Mouse (Mus musculus): ENCODE results near the gene Slc2a3. TPM values are rescaled to one million over a fixed set of nuclear protein-coding genes. Genes with fewer than 3 reads are reported as not detected.
A peak's percentile ranks its signal among the peaks of the same experiment; 100 is the strongest.
"Not testable (repeated sequence)": the region's sequence is repeated elsewhere in the genome, so short reads cannot be mapped to it uniquely, and the experiment has no call there.

Gene Slc2a3
- polyA plus RNA-seq, 1 experiment from 2014 or later = 57.0 TPM

DNA sequence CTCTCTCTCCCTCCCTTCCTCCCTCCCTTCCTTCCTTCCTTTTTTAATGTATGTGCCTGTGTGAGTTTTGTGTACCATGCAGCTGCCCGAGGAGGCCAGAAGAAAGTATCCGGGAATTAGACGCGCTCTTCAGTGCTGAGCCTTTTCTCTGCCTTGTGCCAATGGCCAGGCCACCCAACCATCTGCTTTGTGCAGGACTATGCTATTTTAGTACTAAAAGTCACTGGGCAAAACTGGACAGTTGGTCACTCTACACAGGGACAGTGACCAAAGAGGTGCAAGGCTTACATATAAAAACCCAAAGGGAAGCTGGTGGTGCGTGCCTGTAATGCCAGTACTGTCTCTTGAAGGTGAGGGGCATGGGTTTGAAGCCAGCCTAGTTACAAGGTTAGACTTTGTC, 33.2 kb downstream of the Slc2a3 start:
- Histone ChIP-seq H3K4me3 (ENCODE audit: low read length) (no peak overlapping the region), H3K9ac (ENCODE audit: low read depth, low read length) (no peak overlapping the region), H3K9me3 (ENCODE audit: control insufficient read depth, low read length) (no peaks in the 10 kb centered on the region), H3K27me3 (replicated peaks; ENCODE audit: control insufficient read depth, insufficient read depth, low read length) (no peaks in the 10 kb centered on the region), H3K36me3 (ENCODE audit: control insufficient read depth, insufficient read depth, low read length) (no peaks in the 10 kb centered on the region), H3K27ac (ENCODE audit: low read depth, low read length) (no peak overlapping the region), H3K4me2 (ENCODE audit: low read length) (no peak overlapping the region), H3K4me1 (ENCODE audit: control insufficient read depth, insufficient read depth, low read depth, low read length) (peaks cover 14% of the 10 kb centered on the region)
- WGBS = 57% methylated on average over 5 of the region's 5 CpGs
- no peak for ATAC-seq

DNA sequence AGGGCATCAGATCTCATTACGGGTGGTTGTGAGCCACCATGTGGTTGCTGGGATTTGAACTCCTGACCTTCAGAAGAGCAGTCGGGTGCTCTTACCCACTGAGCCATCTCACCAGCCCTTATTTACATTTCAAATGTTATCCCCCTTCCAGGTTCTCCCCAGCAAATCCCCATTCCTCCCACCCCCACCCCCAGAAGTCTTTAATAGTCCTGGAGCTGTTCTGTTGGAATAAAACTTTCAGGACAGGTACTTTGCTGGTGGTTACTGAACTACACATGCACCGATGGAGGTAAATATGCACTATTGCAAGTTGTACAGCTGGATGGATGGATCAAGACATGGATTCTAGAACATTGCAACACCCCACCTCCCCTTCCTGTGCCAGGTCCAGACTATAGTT, 34.4 kb downstream of the Slc2a3 start:
- H3K4me2 ChIP-seq (ENCODE audit: low read length); H3K9ac ChIP-seq (ENCODE audit: low read depth, low read length); H3K4me3 ChIP-seq (ENCODE audit: low read length); H3K27me3 ChIP-seq (replicated peaks; ENCODE audit: control insufficient read depth, insufficient read depth, low read length); H3K27ac ChIP-seq (ENCODE audit: low read depth, low read length); ATAC-seq; H3K9me3 ChIP-seq (ENCODE audit: control insufficient read depth, low read length); H3K36me3 ChIP-seq (ENCODE audit: control insufficient read depth, insufficient read depth, low read length): not testable (repeated sequence)
- 55% methylated on average over 3 of the region's 3 CpGs for WGBS
- H3K4me1 ChIP-seq (ENCODE audit: control insufficient read depth, insufficient read depth, low read depth, low read length) = peaks cover 14% of the 10 kb centered on the region

DNA sequence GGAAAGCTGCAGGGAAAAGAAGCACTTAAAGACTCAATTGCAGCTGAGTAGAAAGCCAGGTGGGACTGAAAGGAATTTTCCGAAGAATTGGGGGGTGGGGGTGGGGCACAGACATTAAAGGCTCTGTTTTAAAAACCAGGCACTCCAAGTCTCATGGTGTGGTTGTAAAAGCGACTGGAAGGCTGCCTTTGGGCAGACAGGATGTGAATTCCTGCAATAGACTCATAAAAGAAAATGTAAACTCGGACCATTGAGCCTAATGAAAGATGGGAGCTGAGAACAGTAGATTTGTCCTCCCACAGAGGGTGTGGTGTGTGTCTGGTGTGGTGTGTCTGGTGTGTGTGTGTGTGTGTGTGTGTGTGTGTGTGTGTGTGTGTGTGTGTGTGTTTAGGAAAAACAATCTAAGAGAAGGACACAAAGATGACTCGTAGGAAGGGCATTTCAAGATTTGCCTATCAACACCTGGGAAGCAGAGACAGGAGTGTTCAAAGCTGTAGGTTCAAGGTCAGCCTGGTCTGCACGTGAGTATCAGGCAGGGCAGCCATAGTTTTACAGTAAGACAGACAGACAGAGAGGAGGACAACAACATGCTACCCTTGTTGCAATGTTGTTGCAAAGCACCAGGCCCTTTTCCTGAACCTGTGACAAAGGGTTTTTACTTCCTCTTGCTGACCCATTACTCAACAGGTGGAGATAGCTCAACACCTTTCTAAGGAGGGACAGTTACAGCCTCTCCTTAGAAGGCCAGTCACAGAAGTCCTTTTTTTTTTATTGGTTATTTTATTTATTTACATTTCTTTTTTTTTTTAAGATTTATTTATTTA, 35.1 kb downstream of the Slc2a3 start:
- H3K9ac ChIP-seq (ENCODE audit: low read depth, low read length) = peak overlapping the region; percentile 54
- H3K4me1 ChIP-seq (ENCODE audit: control insufficient read depth, insufficient read depth, low read depth, low read length) = peaks cover 14% of the 10 kb centered on the region
- H3K27me3 ChIP-seq (replicated peaks; ENCODE audit: control insufficient read depth, insufficient read depth, low read length) = no peaks in the 10 kb centered on the region
- no peaks in the 10 kb centered on the region for H3K36me3 ChIP-seq (ENCODE audit: control insufficient read depth, insufficient read depth, low read length)
- H3K27ac ChIP-seq (ENCODE audit: low read depth, low read length) = peak overlapping the region; percentile 93
- peak overlapping the region; percentile 84 for H3K4me2 ChIP-seq (ENCODE audit: low read length)
- H3K9me3 ChIP-seq (ENCODE audit: control insufficient read depth, low read length) = no peaks in the 10 kb centered on the region
- no peak for ATAC-seq
- 16% methylated on average over 5 of the region's 5 CpGs for WGBS
- H3K4me3 ChIP-seq (ENCODE audit: low read length) = peak overlapping the region; percentile 56

DNA sequence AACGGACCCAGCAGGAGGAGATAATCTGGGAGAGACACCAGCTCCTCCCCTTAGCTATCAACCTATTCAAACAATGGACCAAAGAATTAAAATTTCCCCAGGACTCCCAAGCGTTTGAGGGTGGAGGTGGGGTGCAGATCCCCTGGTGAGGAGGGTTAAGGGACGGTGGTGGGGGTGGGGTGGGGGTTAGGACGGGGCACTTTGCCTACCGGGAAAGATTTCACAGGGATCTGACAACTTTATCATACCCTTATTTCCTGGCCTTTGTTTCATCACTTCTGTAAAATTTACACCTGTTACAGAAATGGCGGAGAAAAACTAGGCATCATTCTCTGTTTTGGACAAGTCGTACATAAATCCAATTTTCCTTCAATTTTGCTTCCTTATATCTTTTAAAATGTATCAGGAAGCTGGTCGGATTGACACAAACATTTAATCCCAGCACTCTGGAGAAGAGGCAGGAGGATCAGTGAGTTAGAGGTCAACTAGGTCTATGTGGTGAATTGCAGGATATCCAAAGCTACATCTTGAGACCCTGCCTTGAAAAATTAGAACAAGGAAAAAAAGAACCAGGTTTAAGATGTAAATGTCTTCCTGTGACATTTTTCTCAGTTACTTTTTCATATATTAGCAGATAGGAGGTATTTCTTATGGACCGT, 36.0 kb downstream of the Slc2a3 start:
- Histone ChIP-seq H3K36me3 (ENCODE audit: control insufficient read depth, insufficient read depth, low read length) (no peaks in the 10 kb centered on the region), H3K4me2 (ENCODE audit: low read length) (peak overlapping the region; percentile 84), H3K4me1 (ENCODE audit: control insufficient read depth, insufficient read depth, low read depth, low read length) (peaks cover 14% of the 10 kb centered on the region), H3K9ac (ENCODE audit: low read depth, low read length) (peak overlapping the region; percentile 77), H3K27ac (ENCODE audit: low read depth, low read length) (peak overlapping the region; percentile 93), H3K4me3 (ENCODE audit: low read length) (peak overlapping the region; percentile 56), H3K9me3 (ENCODE audit: control insufficient read depth, low read length) (no peaks in the 10 kb centered on the region), H3K27me3 (replicated peaks; ENCODE audit: control insufficient read depth, insufficient read depth, low read length) (no peaks in the 10 kb centered on the region)
- ATAC-seq = no peak
- 3% methylated on average over 9 of the region's 9 CpGs for whole genome bisulfite sequencing

DNA sequence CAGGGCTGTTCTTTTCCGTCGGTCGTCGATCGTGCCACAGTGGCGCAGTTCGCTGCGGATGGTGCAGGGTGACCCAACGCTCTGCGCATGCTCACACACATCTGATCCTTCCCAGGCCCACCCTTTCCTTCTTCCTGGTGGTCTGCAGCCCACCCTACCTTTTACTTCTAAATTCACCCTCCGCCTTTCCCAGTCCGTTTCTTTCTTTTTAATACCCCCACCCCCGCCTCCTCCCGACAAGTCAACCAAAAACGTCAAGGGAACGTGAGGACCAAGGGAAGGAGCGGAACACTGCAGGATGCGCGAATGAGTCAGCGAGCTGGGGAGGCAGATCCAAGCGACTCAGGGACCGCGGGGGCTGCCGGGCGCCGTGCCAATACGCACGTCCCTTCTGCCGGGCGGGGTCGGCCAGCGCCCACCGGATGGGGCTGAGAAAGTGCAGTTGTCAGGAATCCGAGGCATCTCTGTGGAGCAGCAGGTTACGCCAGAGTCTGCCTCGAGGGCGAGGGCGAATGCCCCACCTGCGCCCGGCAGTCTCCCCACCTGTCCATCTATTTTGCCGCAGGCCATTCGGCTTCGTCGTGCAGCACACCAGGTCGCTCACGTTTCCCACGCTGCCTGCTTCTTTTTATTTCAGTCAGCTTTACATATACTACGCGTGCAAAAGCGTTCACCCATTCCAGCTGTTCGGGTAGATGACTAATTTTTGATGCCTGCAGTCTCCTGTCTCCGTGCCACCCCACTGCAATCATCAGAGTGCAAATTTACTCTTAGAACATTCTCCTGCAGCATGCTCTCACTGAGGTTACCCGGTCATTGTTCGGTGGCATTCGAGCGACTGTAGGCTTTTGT, 36.8 kb downstream of the Slc2a3 start:
- H3K9me3 ChIP-seq (ENCODE audit: control insufficient read depth, low read length) = no peaks in the 10 kb centered on the region
- no peaks in the 10 kb centered on the region for H3K36me3 ChIP-seq (ENCODE audit: control insufficient read depth, insufficient read depth, low read length)
- peak overlapping the region; percentile 84 for H3K4me2 ChIP-seq (ENCODE audit: low read length)
- peak overlapping the region; percentile 77 for H3K9ac ChIP-seq (ENCODE audit: low read depth, low read length)
- peak; percentile 94 for ATAC-seq
- peak overlapping the region; percentile 56 for H3K4me3 ChIP-seq (ENCODE audit: low read length)
- H3K27me3 ChIP-seq (replicated peaks; ENCODE audit: control insufficient read depth, insufficient read depth, low read length) = no peaks in the 10 kb centered on the region
- H3K27ac ChIP-seq (ENCODE audit: low read depth, low read length) = peak overlapping the region; percentile 93
- peaks cover 7% of the 10 kb centered on the region; the same call in 1 of the 2 replicates for H3K4me1 ChIP-seq (ENCODE audit: control insufficient read depth, insufficient read depth, low read depth, low read length)
- WGBS = 0% methylated on average over 55 of the region's 56 CpGs

DNA sequence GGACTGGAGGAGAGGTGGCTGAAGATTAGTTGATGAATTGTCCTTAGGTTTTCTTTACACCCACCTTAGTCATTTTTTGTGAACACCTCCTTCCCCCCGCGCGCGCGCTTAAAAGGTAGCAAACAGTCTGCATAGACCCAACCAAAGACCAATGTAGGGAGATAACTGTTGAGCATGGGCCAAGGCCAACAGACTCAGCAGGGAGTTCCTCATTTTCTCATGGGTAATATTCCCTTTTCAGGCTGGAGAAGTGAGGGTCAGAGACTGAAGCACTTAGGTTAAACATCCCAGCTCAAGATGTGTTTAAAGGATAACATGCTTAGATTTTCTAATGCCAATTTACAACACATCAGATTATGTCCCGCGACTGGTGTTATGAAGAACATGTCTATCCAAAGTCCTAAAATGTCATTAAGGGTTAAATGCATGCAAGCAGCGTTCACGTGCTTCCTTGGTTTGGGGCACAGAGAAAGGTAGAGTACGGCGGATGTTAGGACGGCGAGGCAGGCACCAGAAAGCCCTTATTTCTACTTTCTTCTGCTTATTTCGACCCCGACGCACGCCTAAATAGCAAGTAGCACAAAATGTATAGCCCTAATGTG, 37.5 kb downstream of the Slc2a3 start:
- Histone ChIP-seq H3K27ac (ENCODE audit: low read depth, low read length) (peak overlapping the region; percentile 93), H3K36me3 (ENCODE audit: control insufficient read depth, insufficient read depth, low read length) (no peaks in the 10 kb centered on the region), H3K4me3 (ENCODE audit: low read length) (peak overlapping the region; percentile 56), H3K4me2 (ENCODE audit: low read length) (peak overlapping the region; percentile 84), H3K27me3 (replicated peaks; ENCODE audit: control insufficient read depth, insufficient read depth, low read length) (no peaks in the 10 kb centered on the region), H3K9ac (ENCODE audit: low read depth, low read length) (peak overlapping the region; percentile 77), H3K9me3 (ENCODE audit: control insufficient read depth, low read length) (no peaks in the 10 kb centered on the region), H3K4me1 (ENCODE audit: control insufficient read depth, insufficient read depth, low read depth, low read length) (peaks cover 7% of the 10 kb centered on the region; the same call in 1 of the 2 replicates)
- ATAC-seq = peak; percentile 38
- 31% methylated on average over 17 of the region's 17 CpGs for WGBS

DNA sequence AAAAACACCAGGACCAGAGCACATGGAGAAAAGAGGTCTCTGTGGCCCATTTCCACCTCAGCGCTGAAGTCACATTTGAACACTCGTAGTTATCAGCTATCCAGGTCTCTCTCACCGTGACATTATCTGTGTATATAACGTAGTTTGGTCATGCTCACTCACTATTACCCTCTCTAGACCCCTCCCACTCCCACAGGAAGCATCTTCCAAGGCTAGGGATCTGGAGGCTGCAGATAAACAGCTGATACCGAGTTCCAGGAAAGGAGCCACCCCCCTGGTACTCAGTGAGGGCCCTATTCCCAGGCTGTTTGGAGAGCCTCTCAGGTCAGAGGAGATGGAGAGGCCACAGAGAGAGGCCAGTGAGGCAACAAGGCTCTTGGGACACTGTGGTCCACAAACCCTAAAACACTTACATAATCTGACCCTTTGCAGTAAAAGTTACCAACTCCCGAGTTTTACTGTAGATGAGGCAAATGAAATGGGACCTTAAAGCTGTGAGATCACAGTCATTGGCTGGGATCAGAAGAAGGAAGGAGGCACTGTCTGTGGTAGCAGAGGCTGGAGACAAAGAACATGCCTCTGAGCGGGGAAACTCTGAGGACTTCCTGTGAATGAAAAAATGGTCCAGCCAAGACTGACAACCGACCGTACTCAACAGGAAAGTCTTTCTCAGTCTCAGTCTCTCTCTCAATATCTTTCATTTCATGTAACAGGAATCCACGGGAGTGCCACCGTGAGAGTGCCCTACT, 38.3 kb downstream of the Slc2a3 start:
- Histone ChIP-seq H3K4me3 (ENCODE audit: low read length) (no peak overlapping the region), H3K27ac (ENCODE audit: low read depth, low read length) (no peak overlapping the region), H3K9ac (ENCODE audit: low read depth, low read length) (no peak overlapping the region), H3K36me3 (ENCODE audit: control insufficient read depth, insufficient read depth, low read length) (no peaks in the 10 kb centered on the region), H3K4me1 (ENCODE audit: control insufficient read depth, insufficient read depth, low read depth, low read length) (peaks cover 7% of the 10 kb centered on the region; the same call in 1 of the 2 replicates), H3K27me3 (replicated peaks; ENCODE audit: control insufficient read depth, insufficient read depth, low read length) (no peaks in the 10 kb centered on the region), H3K4me2 (ENCODE audit: low read length) (no peak overlapping the region), H3K9me3 (ENCODE audit: control insufficient read depth, low read length) (no peaks in the 10 kb centered on the region)
- 75% methylated on average over 11 of the region's 11 CpGs for WGBS
- ATAC-seq = no peak

DNA sequence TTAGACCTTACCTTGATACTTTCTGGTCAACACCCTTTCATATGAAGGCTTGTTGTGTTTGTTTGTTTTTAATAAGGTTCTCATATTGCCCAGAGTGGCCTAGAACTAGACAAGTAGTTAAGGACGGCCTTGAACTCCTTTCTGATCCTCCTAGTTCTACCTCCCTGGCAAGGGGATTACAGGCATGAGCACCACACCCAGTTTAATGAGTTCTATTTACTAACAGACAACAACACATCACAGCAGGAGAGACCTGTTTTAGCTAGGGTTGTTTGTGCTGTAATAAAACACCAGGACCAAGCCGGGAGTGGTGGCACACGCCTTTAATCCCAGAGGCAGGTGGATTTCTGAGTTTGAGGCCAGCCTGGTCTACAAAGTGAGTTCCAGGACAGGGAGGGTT, 39.0 kb downstream of the Slc2a3 start:
- Histone ChIP-seq H3K36me3 (ENCODE audit: control insufficient read depth, insufficient read depth, low read length) (no peaks in the 10 kb centered on the region), H3K4me3 (ENCODE audit: low read length) (no peak overlapping the region), H3K27ac (ENCODE audit: low read depth, low read length) (no peak overlapping the region), H3K27me3 (replicated peaks; ENCODE audit: control insufficient read depth, insufficient read depth, low read length) (no peaks in the 10 kb centered on the region), H3K9ac (ENCODE audit: low read depth, low read length) (no peak overlapping the region), H3K4me2 (ENCODE audit: low read length) (no peak overlapping the region), H3K9me3 (ENCODE audit: control insufficient read depth, low read length) (no peaks in the 10 kb centered on the region), H3K4me1 (ENCODE audit: control insufficient read depth, insufficient read depth, low read depth, low read length) (peaks cover 7% of the 10 kb centered on the region; the same call in 1 of the 2 replicates)
- ATAC-seq = no peak
- 87% methylated on average over 3 of the region's 3 CpGs for WGBS
